Mouse (Mus musculus): ENCODE data around the gene Cxcl14.

DNA sequence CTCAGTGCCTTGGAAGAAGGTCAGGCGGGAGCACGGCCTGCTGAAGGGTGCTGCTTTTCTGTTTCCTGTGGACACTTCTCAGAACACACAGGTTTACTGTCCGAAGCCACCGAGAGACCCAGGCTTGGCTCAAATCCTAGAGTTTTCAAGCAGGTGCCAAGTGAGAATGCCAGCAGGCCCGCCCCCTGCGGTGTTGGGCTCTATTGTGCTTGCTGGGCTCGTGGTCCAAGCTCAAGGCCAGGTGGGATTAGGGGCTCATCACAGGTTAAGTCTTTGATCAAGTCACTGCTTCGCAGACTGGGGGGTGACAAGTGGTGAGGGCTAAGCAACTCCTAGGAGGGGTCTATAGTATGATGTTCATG, 289 bp upstream of the Cxcl14 start:
- no peak for TF ChIP-seq ZC3H11A (IDR thresholded peaks at IDR 0.05; ENCODE audit: borderline replicate concordance, low read depth, low read length)
- no peak for TF ChIP-seq MAFK (IDR thresholded peaks at IDR 0.05; ENCODE audit: insufficient read depth, low read depth, low read length)
- no peak for TF ChIP-seq ZNF384 (IDR thresholded peaks at IDR 0.05; ENCODE audit: low read depth, low read length)
- TF ChIP-seq HCFC1 (IDR thresholded peaks at IDR 0.05; ENCODE audit: borderline replicate concordance, insufficient read depth, low read length): no peak

Measured in ES-E14 (cell line).